Comparison of ENCODE assay signal across 20 mouse cellular contexts in genomic region chr7:65623330-65623729, GRCm38 (mm10). TPM values are rescaled to one million over a fixed set of nuclear protein-coding genes. Genes with fewer than 3 reads are reported as not detected.
DNase-seq lines count a peak whose midpoint lies in the region; TF ChIP-seq lines count a peak whose summit lies in the region.
"Had no signal": no experiment of that assay in that cellular context is flagged by ENCODE, and none has a peak within 500 bp of the region (broad histone marks: within the 10 kb centered on the region; RNA-seq: fewer than 3 reads in every experiment).

No protein-coding gene starts in this region.

- no peak overlapping the region for H3K27ac ChIP-seq in heart, adult 2 months
- H3K27ac ChIP-seq: embryonic facial prominence, embryonic 10.5 days; embryonic facial prominence, embryonic 12.5 days; forebrain, embryonic 13.5 days; forebrain, embryonic 15.5 days had no signal

- 82% methylated on average over 3 of the region's 3 CpGs for WGBS in heart, adult 2 months

- TF ChIP-seq CTCF in heart, adult 2 months (IDR thresholded peaks at IDR 0.05), result no peak

- H3K4me3 ChIP-seq in heart, adult 2 months, result no peak overlapping the region
- H3K4me3 ChIP-seq: embryonic facial prominence, embryonic 10.5 days; embryonic facial prominence, embryonic 12.5 days; forebrain, embryonic 13.5 days; forebrain, embryonic 15.5 days had no signal

- no peak for TF ChIP-seq POLR2A in heart, adult 2 months (IDR thresholded peaks at IDR 0.05; ENCODE audit: insufficient read depth, low read depth, low read length)

- H3K4me1 ChIP-seq in heart, adult 2 months (ENCODE audit: control insufficient read depth, insufficient read depth, low read length), result no peaks in the 10 kb centered on the region
- H3K4me1 ChIP-seq: embryonic facial prominence, embryonic 12.5 days; forebrain, embryonic 13.5 days; forebrain, embryonic 15.5 days had no signal

- H3K36me3 ChIP-seq in heart, adult 2 months (ENCODE audit: control insufficient read depth, insufficient read depth, low read length), result no peaks in the 10 kb centered on the region
- H3K36me3 ChIP-seq: embryonic facial prominence, embryonic 10.5 days; embryonic facial prominence, embryonic 12.5 days; forebrain, embryonic 15.5 days; G1E had no signal

- 0 out of 2 replicates have a peak, but pooled peaks cover 2% of the 10 kb centered on the region for H3K27me3 ChIP-seq in heart, adult 2 months (ENCODE audit: control insufficient read depth, insufficient read depth, low read length)
- H3K27me3 ChIP-seq: forebrain, embryonic 13.5 days; forebrain, embryonic 15.5 days had no signal

- TF ChIP-seq EP300 in heart, adult 2 months (IDR thresholded peaks at IDR 0.05; ENCODE audit: insufficient read depth, low read depth, low read length), result no peak

- H3K9ac ChIP-seq in heart, adult 2 months (ENCODE audit: low read depth, low read length), result no peak overlapping the region
- H3K9ac ChIP-seq: embryonic facial prominence, embryonic 12.5 days; forebrain, embryonic 13.5 days; forebrain, embryonic 15.5 days; forebrain, postnatal 0 days had no signal

- intact Hi-C loops in heart, adult 2 months (cut with DNase I), result no loop called here

- no peaks in the 10 kb centered on the region for H3K79me2 ChIP-seq in heart, adult 2 months (replicated peaks; ENCODE audit: control insufficient read depth, insufficient read depth, low read length)

- peak; percentile 75 for DNase-seq in heart, adult 11 months
- no peak for DNase-seq in heart, adult 2 months
- DNase-seq in NIH3T3 (ENCODE audit: low read depth), result peak; percentile 7
- DNase-seq in embryo, embryonic 10 days (ENCODE audit: low spot score), result no peak
- no peak for DNase-seq in left cerebral cortex, adult 8-10 months (ENCODE audit: low spot score in 2 of 2)
- DNase-seq: adrenal gland, adult 8-10 months; adrenal gland, postnatal 14 days; adrenal gland, postnatal 36 days; B cell, adult 2 months; cerebellum, adult 11-12 months; cerebellum, adult 2 months; cerebellum, adult 9-10 months; cerebellum, postnatal 10 days; cerebellum, postnatal 25 days; forebrain, postnatal 0 days had no signal

RNA-seq across cellular contexts. Expression of gene Tarsl2, which starts 21.4 kb away (rescaled TPM):
- 10 to 100 TPM; 29.8 to 33.4 TPM for total RNA-seq in heart, adult 2 months (2021)
- 9.8 and 16.3 TPM in 2 replicates for polyA plus RNA-seq in heart, adult 2 months (2012; rRNA removed)
- total RNA-seq in left cerebral cortex, adult 8-10 months (2022), result 10 to 100 TPM; 40.1 to 41.8 (median 40.6) TPM

Comparison
In these comparisons a context has a peak if more than half of its experiments do, and no peak if none do; other contexts are left out.
1. DNase-seq: peak in heart, adult 11 months (single experiment) and NIH3T3 (single experiment); none in heart, adult 2 months (0 of 2), embryo, embryonic 10 days (single experiment) and left cerebral cortex, adult 8-10 months (0 of 2).